Mouse (Mus musculus): ENCODE results near the gene Ccdc113.

DNA sequence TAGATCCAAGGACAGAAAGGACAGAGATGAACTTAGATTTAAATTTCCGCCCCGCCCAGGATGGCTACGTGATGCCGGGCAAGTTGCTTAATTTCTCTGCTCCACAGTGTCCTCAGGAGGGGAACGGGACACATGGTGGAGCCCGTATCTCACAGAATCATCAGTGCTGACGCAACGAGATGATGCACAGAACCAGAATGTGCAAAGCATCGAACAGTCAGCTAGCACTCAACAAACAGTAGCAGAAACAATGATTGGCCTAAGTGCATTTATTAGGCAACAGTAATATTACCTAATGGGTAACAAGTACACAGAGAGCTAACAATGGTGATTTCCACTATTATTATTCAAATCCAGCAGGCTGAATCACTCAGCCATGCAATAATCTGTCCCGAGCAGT lies 5.7 kb upstream of the Ccdc113 start:
- TF ChIP-seq CTCF (IDR thresholded peaks at IDR 0.05; ENCODE audit: low read depth) (no peak), EP300 (optimal IDR thresholded peaks at IDR 0.05) (no peak)
